9 mouse cellular contexts compared by ENCODE assay signal in genomic region chr6:50545412-50546043, GRCm38 (mm10). TPM values are rescaled to one million over a fixed set of nuclear protein-coding genes. Genes with fewer than 3 reads are reported as not detected.
DNase-seq lines count a peak whose midpoint lies in the region; ATAC-seq and TF ChIP-seq lines count a peak whose summit lies in the region.
"Had no signal": no experiment of that assay in that cellular context is flagged by ENCODE, and none has a peak within 500 bp of the region (broad histone marks: within the 10 kb centered on the region; RNA-seq: fewer than 3 reads in every experiment).

No protein-coding gene starts in this region.

- H3K27ac ChIP-seq in cerebellum, adult 2 months (ENCODE audit: insufficient read depth, low read length): no peak overlapping the region
- H3K27ac ChIP-seq in kidney, embryonic 14.5 days (ENCODE audit: low read depth, low read length): no peak overlapping the region
- H3K27ac ChIP-seq in stomach, embryonic 15.5 days: no peak overlapping the region
- H3K27ac ChIP-seq: limb, embryonic 12.5 days had no signal

- peak; percentile 70; the same call in 1 of the 2 replicates for TF ChIP-seq CTCF in cerebellum, adult 2 months (IDR thresholded peaks at IDR 0.05; ENCODE audit: borderline replicate concordance, insufficient read depth, low read depth, low read length)

- H3K9ac ChIP-seq in kidney, embryonic 14.5 days (ENCODE audit: low read depth, low read length): no peak overlapping the region
- H3K9ac ChIP-seq in stomach, embryonic 15.5 days: no peak overlapping the region
- H3K9ac ChIP-seq: limb, embryonic 12.5 days had no signal

- 27% methylated on average over 10 of the region's 10 CpGs for WGBS in cerebellum, adult 2 months
- WGBS in kidney, embryonic 14.5 days: 26% methylated on average over 10 of the region's 10 CpGs
- WGBS in stomach, embryonic 15.5 days: 20% methylated on average over 10 of the region's 10 CpGs

- H3K4me2 ChIP-seq in kidney, embryonic 14.5 days (replicated peaks; ENCODE audit: low read depth, low read length): no peak overlapping the region
- H3K4me2 ChIP-seq in stomach, embryonic 15.5 days: peak overlapping the region; percentile 34; the same call in 1 of the 2 replicates
- H3K4me2 ChIP-seq: limb, embryonic 12.5 days had no signal

- ATAC-seq in kidney, embryonic 14.5 days (ENCODE audit: low FRiP score, low TSS enrichment): 0 out of 2 replicates have a peak, but pooled peaks have one; percentile 49
- ATAC-seq in stomach, embryonic 15.5 days (ENCODE audit: insufficient read depth, low FRiP score, low read depth): peak; percentile 58; the same call in 1 of the 2 replicates

- H3K36me3 ChIP-seq in kidney, embryonic 14.5 days (ENCODE audit: control insufficient read depth, insufficient read depth, low read length): no peaks in the 10 kb centered on the region
- H3K36me3 ChIP-seq in megakaryocyte, embryonic 14.5 days (replicated peaks; ENCODE audit: low read length): peaks cover 3% of the 10 kb centered on the region
- H3K36me3 ChIP-seq in stomach, embryonic 15.5 days: no peaks in the 10 kb centered on the region
- H3K36me3 ChIP-seq: limb, embryonic 12.5 days had no signal

- H3K9me3 ChIP-seq in kidney, embryonic 14.5 days (ENCODE audit: control insufficient read depth, low read length): no peaks in the 10 kb centered on the region
- H3K9me3 ChIP-seq in megakaryocyte, embryonic 14.5 days: peaks cover 7% of the 10 kb centered on the region
- no peaks in the 10 kb centered on the region for H3K9me3 ChIP-seq in stomach, embryonic 15.5 days
- H3K9me3 ChIP-seq: limb, embryonic 12.5 days had no signal

- DNase-seq in cerebellum, adult 2 months: peak in 1 of 2 experiments; percentile 29
- no peak for DNase-seq in cerebellum, adult 11 months
- DNase-seq in 3T3-L1 (ENCODE audit: low read depth, low spot score) (peak; percentile 90), adipocyte (ENCODE audit: low spot score) (peak; percentile 75)
- DNase-seq in forelimb bud, embryonic 11.5 days (ENCODE audit: low read depth, low spot score): peak; percentile 56

- peaks cover 3% of the 10 kb centered on the region for H3K4me1 ChIP-seq in cerebellum, adult 2 months (ENCODE audit: control insufficient read depth, insufficient read depth, low read length)
- no peaks in the 10 kb centered on the region for H3K4me1 ChIP-seq in kidney, embryonic 14.5 days (ENCODE audit: control insufficient read depth, insufficient read depth, low read length)
- H3K4me1 ChIP-seq in megakaryocyte, embryonic 14.5 days: peaks cover 35% of the 10 kb centered on the region
- no peaks in the 10 kb centered on the region for H3K4me1 ChIP-seq in stomach, embryonic 15.5 days

- no peak overlapping the region for H3K4me3 ChIP-seq in cerebellum, adult 2 months (replicated peaks; ENCODE audit: insufficient read depth, low read depth, low read length)
- no peak overlapping the region for H3K4me3 ChIP-seq in kidney, embryonic 14.5 days (ENCODE audit: low read length)
- H3K4me3 ChIP-seq in megakaryocyte, embryonic 14.5 days (replicated peaks): peak overlapping the region; percentile 23
- H3K4me3 ChIP-seq in stomach, embryonic 15.5 days (replicated peaks): no peak overlapping the region
- H3K4me3 ChIP-seq: limb, embryonic 12.5 days had no signal

- H3K27me3 ChIP-seq in cerebellum, adult 2 months (ENCODE audit: control insufficient read depth, insufficient read depth, low read length): no peaks in the 10 kb centered on the region
- no peaks in the 10 kb centered on the region for H3K27me3 ChIP-seq in kidney, embryonic 14.5 days (ENCODE audit: control insufficient read depth, insufficient read depth, low read length)
- H3K27me3 ChIP-seq in megakaryocyte, embryonic 14.5 days (replicated peaks): peaks cover 6% of the 10 kb centered on the region
- no peaks in the 10 kb centered on the region for H3K27me3 ChIP-seq in stomach, embryonic 15.5 days (replicated peaks)
- H3K27me3 ChIP-seq: limb, embryonic 12.5 days had no signal

- no peak for TF ChIP-seq POLR2A in cerebellum, adult 2 months (IDR thresholded peaks at IDR 0.05; ENCODE audit: borderline replicate concordance, insufficient read depth, low read length)

RNA-seq across cellular contexts. Expression of gene Cycs, which starts 20.8 kb away (rescaled TPM):
- polyA plus RNA-seq in cerebellum, adult 2 months (2012; rRNA removed): 67.3 and 71.2 TPM in 2 replicates
- 79.5 and 97.6 TPM in 2 replicates for polyA plus RNA-seq in kidney, embryonic 14.5 days (2014; fragmentation: Nextera tagmentation; extraction: Ambion mirVana)
- 9.2 TPM in 1 of 2 replicates, not detected in the other for polyA plus RNA-seq in megakaryocyte, embryonic 14.5 days (2012; ENCODE audit: insufficient read depth, low replicate concordance)
- 69.0 and 73.3 TPM in 2 replicates for polyA plus RNA-seq in stomach, embryonic 15.5 days (2015; fragmentation: Nextera tagmentation; extraction: Ambion mirVana)

RNA-seq across cellular contexts. Expression of gene 4921507P07Rik, which starts 50.9 kb away (rescaled TPM):
- polyA plus RNA-seq in cerebellum, adult 2 months (2012; rRNA removed): 2.7 and 3.2 TPM in 2 replicates
- polyA plus RNA-seq in kidney, embryonic 14.5 days (2014; fragmentation: Nextera tagmentation; extraction: Ambion mirVana): 1.3 and 1.4 TPM in 2 replicates
- polyA plus RNA-seq in megakaryocyte, embryonic 14.5 days (2012; ENCODE audit: insufficient read depth, low replicate concordance): not detected in 2 replicates
- 0.80 and 0.81 TPM in 2 replicates for polyA plus RNA-seq in stomach, embryonic 15.5 days (2015; fragmentation: Nextera tagmentation; extraction: Ambion mirVana)
